Comparison of ENCODE assay signal across 10 mouse cellular contexts in genomic region chr16:10783152-10783434, GRCm38 (mm10). TPM values are rescaled to one million over a fixed set of nuclear protein-coding genes. Genes with fewer than 3 reads are reported as not detected.
DNase-seq lines count a peak whose midpoint lies in the region; ATAC-seq and TF ChIP-seq lines count a peak whose summit lies in the region.
"Had no signal": no experiment of that assay in that cellular context is flagged by ENCODE, and none has a peak within 500 bp of the region (broad histone marks: within the 10 kb centered on the region; RNA-seq: fewer than 3 reads in every experiment).

No protein-coding gene starts in this region.

- H3K4me3 ChIP-seq in liver, embryonic 13.5 days (replicated peaks) = no peak overlapping the region
- no peak overlapping the region for H3K4me3 ChIP-seq in liver, embryonic 12.5 days
- peak overlapping the region; percentile 79; the same call in 1 of the 2 replicates for H3K4me3 ChIP-seq in heart, postnatal 0 days (ENCODE audit: low read depth, low read length)
- no peak overlapping the region for H3K4me3 ChIP-seq in neural tube, embryonic 14.5 days (ENCODE audit: low read depth, low read length)
- no peak overlapping the region for H3K4me3 ChIP-seq in left cerebral cortex, adult 2 months

- no peak overlapping the region for H3K27ac ChIP-seq in liver, embryonic 13.5 days
- H3K27ac ChIP-seq in liver, embryonic 12.5 days = no peak overlapping the region
- no peak overlapping the region for H3K27ac ChIP-seq in heart, postnatal 0 days (ENCODE audit: low read depth)
- no peak overlapping the region for H3K27ac ChIP-seq in neural tube, embryonic 14.5 days (ENCODE audit: low read depth, low read length)
- H3K27ac ChIP-seq in left cerebral cortex, adult 2 months = no peak overlapping the region

- H3K4me2 ChIP-seq in liver, embryonic 13.5 days = peak overlapping the region; percentile 24
- H3K4me2 ChIP-seq in liver, embryonic 12.5 days = no peak overlapping the region; the same call in 1 of the 2 replicates
- H3K4me2 ChIP-seq in heart, postnatal 0 days (ENCODE audit: low read depth, low read length) = peak overlapping the region; percentile 93; the same call in 1 of the 2 replicates
- peak overlapping the region; percentile 100; the same call in 1 of the 2 replicates for H3K4me2 ChIP-seq in neural tube, embryonic 14.5 days (ENCODE audit: low read depth, low read length)

- no peak for DNase-seq in liver, embryonic 13.5 days
- DNase-seq in T-cell, adult 2 months (ENCODE audit: low spot score) = peak; percentile 59
- DNase-seq in heart, postnatal 0 days (ENCODE audit: low spot score) = no peak
- no peak for DNase-seq in left cerebral cortex, adult 2 months (ENCODE audit: extremely low spot score in 1 of 2, low spot score in 2 of 2)
- DNase-seq in adrenal gland, postnatal 36 days = no peak

- no peaks in the 10 kb centered on the region for H3K36me3 ChIP-seq in liver, embryonic 13.5 days
- no peaks in the 10 kb centered on the region for H3K36me3 ChIP-seq in liver, embryonic 12.5 days
- no peaks in the 10 kb centered on the region for H3K36me3 ChIP-seq in heart, postnatal 0 days (replicated peaks; ENCODE audit: control insufficient read depth, insufficient read depth, low read length)
- no peaks in the 10 kb centered on the region for H3K36me3 ChIP-seq in neural tube, embryonic 14.5 days (ENCODE audit: control insufficient read depth, insufficient read depth, low read length)

- no peak for ATAC-seq in liver, embryonic 13.5 days (ENCODE audit: low read depth)
- ATAC-seq in liver, embryonic 12.5 days = no peak
- ATAC-seq in heart, postnatal 0 days (ENCODE audit: insufficient read depth, low read depth) = no peak
- ATAC-seq in neural tube, embryonic 14.5 days (ENCODE audit: low read depth) = no peak

- H3K9ac ChIP-seq in liver, embryonic 13.5 days = no peak overlapping the region
- no peak overlapping the region for H3K9ac ChIP-seq in liver, embryonic 12.5 days
- H3K9ac ChIP-seq in heart, postnatal 0 days (replicated peaks; ENCODE audit: low read depth, low read length) = no peak overlapping the region
- H3K9ac ChIP-seq in neural tube, embryonic 14.5 days (replicated peaks; ENCODE audit: low read depth, low read length) = no peak overlapping the region

- 4% methylated on average over 1 of the region's 1 CpGs for WGBS in liver, embryonic 13.5 days (ENCODE audit: insufficient replicate concordance)
- 22% methylated on average over 1 of the region's 1 CpGs for WGBS in liver, embryonic 12.5 days (ENCODE audit: insufficient replicate concordance)
- 27% methylated on average over 1 of the region's 1 CpGs for WGBS in heart, postnatal 0 days
- WGBS in neural tube, embryonic 14.5 days = 47% methylated on average over 1 of the region's 1 CpGs

- H3K4me1 ChIP-seq in liver, embryonic 13.5 days (replicated peaks) = peaks cover 41% of the 10 kb centered on the region
- H3K4me1 ChIP-seq in liver, embryonic 12.5 days = peaks cover 39% of the 10 kb centered on the region
- peaks cover 29% of the 10 kb centered on the region for H3K4me1 ChIP-seq in heart, postnatal 0 days (ENCODE audit: control insufficient read depth, insufficient read depth)
- H3K4me1 ChIP-seq in neural tube, embryonic 14.5 days (ENCODE audit: control insufficient read depth, insufficient read depth, low read length) = peaks cover 6% of the 10 kb centered on the region

- no peaks in the 10 kb centered on the region for H3K9me3 ChIP-seq in liver, embryonic 13.5 days (replicated peaks)
- H3K9me3 ChIP-seq in liver, embryonic 12.5 days (replicated peaks) = no peaks in the 10 kb centered on the region
- no peaks in the 10 kb centered on the region for H3K9me3 ChIP-seq in heart, postnatal 0 days (replicated peaks; ENCODE audit: control insufficient read depth, low read length)
- H3K9me3 ChIP-seq in neural tube, embryonic 14.5 days (ENCODE audit: control insufficient read depth, low read length) = no peaks in the 10 kb centered on the region

- TF ChIP-seq EP300 in heart, postnatal 0 days (IDR thresholded peaks at IDR 0.05; ENCODE audit: low read depth) = no peak

- intact Hi-C loops in left cerebral cortex, adult 2 months (cut with DNase I) = no loop called here

- no peak for TF ChIP-seq CTCF in heart, postnatal 0 days (IDR thresholded peaks at IDR 0.05; ENCODE audit: low read depth)
- TF ChIP-seq CTCF in left cerebral cortex, adult 2 months (IDR thresholded peaks at IDR 0.05) = no peak

- peaks cover 42% of the 10 kb centered on the region for H3K27me3 ChIP-seq in liver, embryonic 13.5 days
- H3K27me3 ChIP-seq in liver, embryonic 12.5 days (replicated peaks) = peaks cover 57% of the 10 kb centered on the region
- H3K27me3 ChIP-seq in heart, postnatal 0 days (ENCODE audit: control insufficient read depth, insufficient read depth, low read length) = no peaks in the 10 kb centered on the region
- 0 out of 2 replicates have a peak, but pooled peaks cover 3% of the 10 kb centered on the region for H3K27me3 ChIP-seq in neural tube, embryonic 14.5 days (ENCODE audit: control insufficient read depth, insufficient read depth, low read length)

RNA-seq across cellular contexts. Expression of gene Socs1, which starts 2.2 kb away (rescaled TPM):
- polyA plus RNA-seq in liver, embryonic 13.5 days (2015; fragmentation: Nextera tagmentation; extraction: Ambion mirVana) = 1.2 and 1.3 TPM in 2 replicates
- polyA plus RNA-seq in liver, embryonic 12.5 days (2016; fragmentation: Nextera tagmentation; extraction: Ambion mirVana) = 1.8 TPM in 2 replicates
- total RNA-seq in heart, postnatal 0 days (2014; rRNA removed; ENCODE audit: low replicate concordance) = 0.80 and 5.0 TPM in 2 replicates
- 2.7 and 3.2 TPM in 2 replicates for polyA plus RNA-seq in heart, postnatal 0 days (2015; fragmentation: Nextera tagmentation; extraction: Ambion mirVana)
- polyA plus RNA-seq in neural tube, embryonic 14.5 days (2014; fragmentation: Nextera tagmentation; extraction: Ambion mirVana) = 4.3 and 4.5 TPM in 2 replicates
- 1 to 10 TPM in 1 of 2 experiments, under 1 TPM in 1; 0.82 to 1.2 TPM for total RNA-seq in left cerebral cortex, adult 2 months (2021)
- total RNA-seq in adrenal gland, postnatal 36 days (2021) = 1 to 10 TPM; 3.1 to 3.5 TPM

RNA-seq across cellular contexts. Expression of gene Tnp2, which starts 5.4 kb away (rescaled TPM):
- polyA plus RNA-seq in liver, embryonic 13.5 days (2015; fragmentation: Nextera tagmentation; extraction: Ambion mirVana) = not detected in 2 replicates
- not detected in 2 replicates for polyA plus RNA-seq in liver, embryonic 12.5 days (2016; fragmentation: Nextera tagmentation; extraction: Ambion mirVana)
- total RNA-seq in heart, postnatal 0 days (2014; rRNA removed; ENCODE audit: low replicate concordance) = not detected in 2 replicates
- polyA plus RNA-seq in heart, postnatal 0 days (2015; fragmentation: Nextera tagmentation; extraction: Ambion mirVana) = not detected in 2 replicates
- polyA plus RNA-seq in neural tube, embryonic 14.5 days (2014; fragmentation: Nextera tagmentation; extraction: Ambion mirVana) = not detected in 2 replicates
- not detected for total RNA-seq in left cerebral cortex, adult 2 months (2021)
- total RNA-seq in adrenal gland, postnatal 36 days (2021) = not detected
- total RNA-seq: adrenal gland, adult 18-20 months; layer of hippocampus, postnatal 10 days had no signal
- polyA plus RNA-seq: urinary bladder, adult 2 months had no signal

RNA-seq across cellular contexts. Expression of gene Prm3, which starts 7.6 kb away (rescaled TPM):
- not detected in 2 replicates for polyA plus RNA-seq in liver, embryonic 13.5 days (2015; fragmentation: Nextera tagmentation; extraction: Ambion mirVana)
- not detected in 2 replicates for polyA plus RNA-seq in liver, embryonic 12.5 days (2016; fragmentation: Nextera tagmentation; extraction: Ambion mirVana)
- not detected in 2 replicates for total RNA-seq in heart, postnatal 0 days (2014; rRNA removed; ENCODE audit: low replicate concordance)
- not detected in 2 replicates for polyA plus RNA-seq in heart, postnatal 0 days (2015; fragmentation: Nextera tagmentation; extraction: Ambion mirVana)
- polyA plus RNA-seq in neural tube, embryonic 14.5 days (2014; fragmentation: Nextera tagmentation; extraction: Ambion mirVana) = not detected in 2 replicates
- not detected for total RNA-seq in left cerebral cortex, adult 2 months (2021)
- total RNA-seq in adrenal gland, postnatal 36 days (2021) = not detected
- total RNA-seq: adrenal gland, adult 18-20 months; layer of hippocampus, postnatal 10 days had no signal
- polyA plus RNA-seq: urinary bladder, adult 2 months had no signal

RNA-seq across cellular contexts. Expression of gene Prm2, which starts 12.8 kb away (rescaled TPM):
- polyA plus RNA-seq in liver, embryonic 13.5 days (2015; fragmentation: Nextera tagmentation; extraction: Ambion mirVana) = not detected in 2 replicates
- not detected in 2 replicates for polyA plus RNA-seq in liver, embryonic 12.5 days (2016; fragmentation: Nextera tagmentation; extraction: Ambion mirVana)
- total RNA-seq in heart, postnatal 0 days (2014; rRNA removed; ENCODE audit: low replicate concordance) = not detected in 2 replicates
- not detected in 2 replicates for polyA plus RNA-seq in heart, postnatal 0 days (2015; fragmentation: Nextera tagmentation; extraction: Ambion mirVana)
- polyA plus RNA-seq in neural tube, embryonic 14.5 days (2014; fragmentation: Nextera tagmentation; extraction: Ambion mirVana) = not detected in 2 replicates
- not detected for total RNA-seq in left cerebral cortex, adult 2 months (2021)
- not detected for total RNA-seq in adrenal gland, postnatal 36 days (2021)
- total RNA-seq: adrenal gland, adult 18-20 months; layer of hippocampus, postnatal 10 days had no signal
- polyA plus RNA-seq: urinary bladder, adult 2 months had no signal

RNA-seq across cellular contexts. Expression of gene Prm1, which starts 22.5 kb away (rescaled TPM):
- not detected in 2 replicates for polyA plus RNA-seq in liver, embryonic 13.5 days (2015; fragmentation: Nextera tagmentation; extraction: Ambion mirVana)
- not detected in 2 replicates for polyA plus RNA-seq in liver, embryonic 12.5 days (2016; fragmentation: Nextera tagmentation; extraction: Ambion mirVana)
- total RNA-seq in heart, postnatal 0 days (2014; rRNA removed; ENCODE audit: low replicate concordance) = not detected in 2 replicates
- not detected in 2 replicates for polyA plus RNA-seq in heart, postnatal 0 days (2015; fragmentation: Nextera tagmentation; extraction: Ambion mirVana)
- not detected in 2 replicates for polyA plus RNA-seq in neural tube, embryonic 14.5 days (2014; fragmentation: Nextera tagmentation; extraction: Ambion mirVana)
- not detected for total RNA-seq in left cerebral cortex, adult 2 months (2021)
- total RNA-seq in adrenal gland, postnatal 36 days (2021) = not detected
- total RNA-seq: adrenal gland, adult 18-20 months; layer of hippocampus, postnatal 10 days had no signal
- polyA plus RNA-seq: urinary bladder, adult 2 months had no signal
